Mouse (Mus musculus): ENCODE results near the gene Rpl38.

The Rpl38 gene

GRCm38 (mm10) chr11:114668301-114668710 is at the start of gene Rpl38:
Rpl38 (plus strand) TSS chr11:114668524.
- DNase-seq (ENCODE audit: low read depth, low spot score), result peak; percentile 92

- DNase-seq (ENCODE audit: low read depth, low spot score), result no peak
These were observed 49.5 kb upstream of the Rpl38 start for GRCm38 (mm10) chr11:114618697-114619417.

- DNase-seq (ENCODE audit: low read depth, low spot score), result no peak
These were observed 42.1 kb upstream of the Rpl38 start for GRCm38 (mm10) chr11:114626071-114626690.

- DNase-seq (ENCODE audit: low read depth, low spot score), result no peak
These were observed 41.3 kb upstream of the Rpl38 start for GRCm38 (mm10) chr11:114627036-114627435.

GRCm38 (mm10) chr11:114628032-114628431 is 40.3 kb upstream of the Rpl38 start:
- no peak for DNase-seq (ENCODE audit: low read depth, low spot score)

GRCm38 (mm10) chr11:114630044-114630443 is 38.3 kb upstream of the Rpl38 start:
- DNase-seq (ENCODE audit: low read depth, low spot score), result no peak

- DNase-seq (ENCODE audit: low read depth, low spot score), result no peak
These were observed 36.1 kb upstream of the Rpl38 start for GRCm38 (mm10) chr11:114632266-114632665.

- DNase-seq (ENCODE audit: low read depth, low spot score), result peak; percentile 80
These were observed 32.0 kb upstream of the Rpl38 start for GRCm38 (mm10) chr11:114636292-114636691.

- DNase-seq (ENCODE audit: low read depth, low spot score), result no peak
These were observed 31.4 kb upstream of the Rpl38 start for GRCm38 (mm10) chr11:114636727-114637505.

- no peak for DNase-seq (ENCODE audit: low read depth, low spot score)
These were observed 29.6 kb upstream of the Rpl38 start for GRCm38 (mm10) chr11:114638647-114639290.

- DNase-seq (ENCODE audit: low read depth, low spot score), result no peak
These were observed 28.6 kb upstream of the Rpl38 start for GRCm38 (mm10) chr11:114639681-114640103.

GRCm38 (mm10) chr11:114640658-114641057 is 27.7 kb upstream of the Rpl38 start:
- DNase-seq (ENCODE audit: low read depth, low spot score), result no peak

- no peak for DNase-seq (ENCODE audit: low read depth, low spot score)
These were observed 27.2 kb upstream of the Rpl38 start for GRCm38 (mm10) chr11:114641136-114641535.

GRCm38 (mm10) chr11:114642184-114642583 is 26.1 kb upstream of the Rpl38 start:
- DNase-seq (ENCODE audit: low read depth, low spot score), result no peak

GRCm38 (mm10) chr11:114642926-114643325 is 25.4 kb upstream of the Rpl38 start:
- DNase-seq (ENCODE audit: low read depth, low spot score), result no peak

- DNase-seq (ENCODE audit: low read depth, low spot score), result no peak
These were observed 24.2 kb upstream of the Rpl38 start for GRCm38 (mm10) chr11:114644122-114644521.

- no peak for DNase-seq (ENCODE audit: low read depth, low spot score)
These were observed 18.8 kb upstream of the Rpl38 start for GRCm38 (mm10) chr11:114649510-114649909.

- no peak for DNase-seq (ENCODE audit: low read depth, low spot score)
These were observed 15.8 kb upstream of the Rpl38 start for GRCm38 (mm10) chr11:114652531-114652930.

- DNase-seq (ENCODE audit: low read depth, low spot score), result no peak
These were observed 14.7 kb upstream of the Rpl38 start for GRCm38 (mm10) chr11:114653664-114654063.

- DNase-seq (ENCODE audit: low read depth, low spot score), result no peak
These were observed 13.8 kb upstream of the Rpl38 start for GRCm38 (mm10) chr11:114654552-114654951.

GRCm38 (mm10) chr11:114655350-114656008 is 12.8 kb upstream of the Rpl38 start:
- DNase-seq (ENCODE audit: low read depth, low spot score), result no peak
